Mouse (Mus musculus) gastrocnemius, postnatal 10 days (tissue): ENCODE data around the gene Golga4. TPM values are rescaled to one million over a fixed set of nuclear protein-coding genes. Genes with fewer than 3 reads are reported as not detected.

ENCODE experiments used
- DNase-seq: peaks from one replicate; pipeline ENCODE4 v3.0.0; 2021; ENCODE audit warnings: mixed read lengths
- total RNA-seq, 2 experiments: library from RNA; stranded (reverse); gene quantifications; 2 replicates each; pipeline ENCODE4 v1.2.3; 2021

Golga4 gene
- total RNA-seq, 2 experiments from 2014 or later: 144 to 160 TPM

DNA sequence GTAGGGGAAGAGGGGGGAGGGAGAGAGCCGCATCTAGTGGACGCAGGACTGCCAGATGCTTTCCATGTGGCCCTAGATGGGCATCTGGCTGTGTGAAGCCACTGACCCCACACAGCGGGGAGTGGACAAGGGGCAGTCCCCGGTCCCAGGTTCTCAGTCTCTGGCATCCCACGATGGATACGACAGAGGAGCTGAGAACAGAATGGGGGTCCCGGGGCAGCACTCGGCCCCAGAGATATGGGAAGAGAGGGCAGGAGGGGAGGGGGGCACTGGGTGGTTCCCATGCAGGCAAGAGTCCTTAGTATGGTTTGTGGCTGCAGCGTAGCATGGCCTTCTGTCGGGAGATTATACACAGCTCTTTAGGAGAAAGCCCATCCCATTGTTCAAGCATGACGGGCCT is 17.7 kb downstream of the Golga4 start:
- DNase-seq: no peak

- no peak for DNase-seq
These were observed 21.0 kb downstream of the Golga4 start for GRCm38 (mm10) chr9:118527056-118527455.

GRCm38 (mm10) chr9:118529783-118530182 is 23.7 kb downstream of the Golga4 start:
- DNase-seq: no peak

GRCm38 (mm10) chr9:118530679-118531078 is 24.6 kb downstream of the Golga4 start:
- no peak for DNase-seq

DNA sequence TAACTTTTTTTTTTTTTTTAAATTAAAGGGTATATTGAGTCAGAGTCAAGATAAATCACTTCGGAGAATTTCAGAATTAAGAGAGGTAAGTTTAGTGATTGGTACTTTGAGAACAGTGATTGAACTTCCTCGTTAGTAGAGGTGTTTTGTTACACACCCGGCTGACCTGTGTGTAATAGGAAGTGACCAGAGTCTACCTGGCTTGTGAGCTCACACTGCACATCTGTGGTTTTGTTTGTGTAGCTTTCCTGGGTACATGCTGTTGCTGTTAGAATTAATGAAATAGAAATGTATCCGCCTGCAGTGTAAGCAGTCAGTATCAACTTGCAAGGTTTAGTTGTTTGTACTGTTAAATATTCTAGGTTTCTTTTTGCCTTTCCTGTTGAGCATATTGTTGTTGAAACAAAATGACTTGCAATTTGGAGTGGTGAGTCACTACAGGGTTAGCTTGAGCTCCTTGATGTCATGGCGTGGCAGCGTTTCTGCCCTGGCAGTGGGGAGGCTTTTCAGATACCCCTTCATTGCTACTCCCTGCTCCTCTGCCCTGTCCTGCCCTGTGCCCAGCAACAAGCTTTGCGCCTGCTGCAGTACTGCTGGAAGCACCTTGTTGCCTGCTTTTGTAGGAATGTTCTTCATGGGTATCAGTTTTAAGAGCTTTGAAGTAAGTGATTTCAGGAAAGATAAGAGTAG is 26.6 kb downstream of the Golga4 start:
- DNase-seq: no peak

GRCm38 (mm10) chr9:118536946-118537345 is 30.9 kb downstream of the Golga4 start:
- DNase-seq: no peak

DNA sequence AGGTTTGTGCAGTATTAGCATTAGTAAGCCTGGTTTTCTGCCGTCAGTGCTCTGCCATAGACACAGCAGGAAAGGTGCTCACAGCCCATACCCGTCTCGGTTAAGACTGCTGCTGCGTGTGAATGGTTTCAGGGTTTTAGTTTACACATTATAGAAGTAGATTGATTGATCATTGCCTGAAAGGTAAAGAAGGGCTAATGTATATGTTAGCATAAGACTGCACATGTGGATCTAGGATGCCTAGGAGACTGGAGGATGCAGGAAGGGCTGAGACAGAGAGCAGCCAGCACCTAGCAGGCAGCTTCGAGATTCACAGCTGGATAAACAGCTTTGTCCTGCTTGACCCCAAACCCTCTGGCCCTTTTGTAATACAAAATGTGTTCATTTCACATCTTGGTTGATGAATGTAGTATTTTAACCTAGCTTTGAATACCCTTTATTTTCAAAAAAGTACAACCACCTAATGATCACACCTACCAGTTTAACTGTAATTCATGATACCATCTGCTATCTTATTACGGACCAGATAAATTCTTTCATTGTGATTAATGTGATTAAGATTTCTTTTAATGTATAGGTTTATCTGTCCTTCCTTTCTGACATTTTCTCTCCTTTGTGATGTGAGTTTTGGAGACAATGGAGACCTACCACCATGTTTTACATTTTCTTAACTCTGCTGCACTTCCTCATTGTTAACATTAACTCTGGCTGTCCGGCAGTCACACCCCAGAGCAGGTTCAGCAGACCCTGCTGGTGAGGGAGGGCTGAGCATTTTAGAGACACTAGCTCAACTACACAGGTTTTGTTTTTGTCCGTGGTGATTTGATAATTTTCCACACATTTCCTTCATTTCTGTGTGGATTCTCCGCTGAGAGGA is 31.6 kb downstream of the Golga4 start:
- DNase-seq: no peak

- no peak for DNase-seq
These were observed 35.8 kb downstream of the Golga4 start for GRCm38 (mm10) chr9:118541851-118542250.

- DNase-seq: no peak
These were observed 39.1 kb downstream of the Golga4 start for GRCm38 (mm10) chr9:118545146-118545545.

DNA sequence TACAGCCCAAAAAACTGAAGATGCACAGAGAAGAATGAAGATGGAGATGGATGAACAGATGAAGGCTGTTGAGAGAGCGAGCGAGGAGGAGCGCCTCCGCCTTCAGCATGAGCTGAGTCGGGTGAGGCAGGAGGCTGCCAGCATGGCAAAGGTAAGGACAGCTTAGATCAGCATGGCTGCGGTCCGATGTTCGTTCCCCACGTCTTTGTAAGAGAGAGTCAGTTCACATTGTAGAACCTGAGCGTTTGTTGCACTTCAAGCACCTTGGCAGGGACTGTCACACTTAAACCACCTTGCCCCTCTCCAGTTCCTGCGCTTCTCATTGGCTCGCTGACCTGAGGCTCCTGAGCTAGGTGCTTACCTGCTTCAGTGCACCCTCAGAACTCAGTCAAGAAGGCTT is 42.6 kb downstream of the Golga4 start:
- DNase-seq: no peak

- peak; percentile 30 for DNase-seq
These were observed 51.1 kb downstream of the Golga4 start for GRCm38 (mm10) chr9:118556951-118557780.

GRCm38 (mm10) chr9:118563356-118563755 is 57.3 kb downstream of the Golga4 start:
- no peak for DNase-seq

DNA sequence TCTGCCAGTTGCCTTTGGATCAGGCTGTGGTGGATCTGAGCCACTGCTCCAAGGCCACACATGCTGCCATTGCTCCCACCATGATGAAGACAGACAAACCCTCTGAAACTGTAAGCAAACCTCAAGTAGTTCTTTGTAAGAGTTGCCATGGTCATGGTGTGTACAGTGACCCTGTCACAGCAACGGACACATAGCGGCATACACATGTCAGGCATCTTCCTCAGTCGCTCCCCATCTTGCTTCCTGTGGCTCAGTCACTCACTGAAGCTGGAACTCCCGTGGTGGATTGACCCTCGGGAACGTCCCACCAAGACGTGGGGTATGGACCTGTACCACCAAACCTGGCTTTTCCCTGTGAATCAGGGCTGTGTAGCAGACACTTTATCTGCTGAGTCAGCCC is 57.8 kb downstream of the Golga4 start:
- no peak for DNase-seq

- no peak for DNase-seq
These were observed 58.6 kb downstream of the Golga4 start for GRCm38 (mm10) chr9:118564696-118565095.

- no peak for DNase-seq
These were observed 63.3 kb downstream of the Golga4 start for GRCm38 (mm10) chr9:118569328-118569727.

DNA sequence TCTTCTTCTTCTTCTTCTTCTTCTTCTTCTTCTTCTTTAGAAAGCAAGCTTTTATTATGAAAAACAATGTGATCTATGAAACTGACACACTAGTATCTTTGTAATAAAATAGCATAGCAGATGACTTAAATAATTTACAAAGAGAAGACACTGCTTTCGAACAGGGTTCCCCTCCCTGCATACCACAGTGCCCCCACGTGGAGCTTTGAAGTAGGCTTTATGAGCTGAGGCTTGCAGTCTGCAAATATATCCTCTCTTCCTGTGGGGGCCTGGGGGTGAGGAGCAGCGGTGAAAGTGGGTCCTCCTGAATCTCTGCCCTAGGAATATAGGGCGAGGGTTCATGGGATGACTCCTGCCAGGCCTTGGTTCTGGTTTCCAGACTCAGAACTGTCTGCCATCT is 64.8 kb downstream of the Golga4 start:
- no peak for DNase-seq

GRCm38 (mm10) chr9:118571701-118572100 is 65.6 kb downstream of the Golga4 start:
- no peak for DNase-seq

DNA sequence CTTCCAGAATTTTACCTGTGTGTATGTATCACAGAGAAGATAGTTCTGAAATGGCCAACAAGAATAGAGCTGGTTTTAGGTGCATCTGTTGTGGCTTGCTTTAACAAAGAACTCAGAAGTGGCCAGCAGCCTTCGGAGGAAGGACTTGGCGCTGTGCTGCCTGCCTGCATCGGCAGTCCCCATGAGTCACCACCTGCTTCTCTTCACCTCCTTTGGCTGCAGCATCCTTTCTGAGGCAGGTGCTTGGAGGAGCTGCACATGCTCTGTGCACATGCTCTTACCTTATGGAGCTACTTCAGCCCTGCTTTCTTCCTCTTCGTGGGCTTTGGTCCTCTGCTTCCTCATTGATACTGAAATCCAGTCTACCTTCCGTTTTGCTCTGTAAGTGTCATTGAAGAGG is 68.8 kb downstream of the Golga4 start:
- DNase-seq: no peak

DNA sequence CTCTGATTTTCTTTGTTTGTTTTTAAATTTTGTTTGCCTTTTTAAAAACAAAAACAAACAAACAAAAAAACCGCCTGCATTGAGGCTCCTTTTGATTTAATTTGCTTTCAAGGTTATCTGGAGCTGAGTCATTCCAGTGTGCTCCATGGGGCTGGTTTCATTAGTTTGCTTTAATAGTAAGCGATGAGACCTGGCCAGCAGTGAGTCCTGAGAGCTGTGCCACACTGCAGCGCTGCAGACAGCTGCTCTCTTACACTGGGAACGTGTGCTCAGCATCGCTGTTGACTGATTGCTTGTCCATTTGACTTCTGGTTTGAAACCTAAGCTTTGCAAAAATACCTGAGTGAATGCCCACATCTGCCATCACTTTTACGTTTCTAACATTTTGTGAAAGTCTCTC is 74.3 kb downstream of the Golga4 start:
- DNase-seq: no peak

DNA sequence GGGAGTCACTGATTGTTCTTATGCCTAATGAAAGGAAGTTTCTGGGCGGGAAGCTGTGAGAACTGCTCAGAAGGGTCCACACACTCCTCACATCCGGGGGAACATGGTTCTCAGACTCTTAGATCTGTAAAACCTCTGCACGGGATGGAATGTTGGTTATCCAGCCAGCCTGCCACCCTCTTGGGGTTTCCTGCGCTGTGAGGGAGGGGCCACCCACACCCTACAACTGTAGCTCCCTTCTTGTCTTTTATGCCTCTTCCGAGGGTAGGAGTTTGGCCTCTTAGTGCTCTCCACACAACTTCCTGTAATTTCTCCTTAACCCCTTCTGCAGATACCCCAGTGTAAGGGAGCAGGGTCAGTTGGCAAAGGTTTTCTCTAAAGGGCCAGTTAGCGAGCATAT is 76.7 kb downstream of the Golga4 start:
- no peak for DNase-seq

- DNase-seq: no peak
These were observed 78.8 kb downstream of the Golga4 start for GRCm38 (mm10) chr9:118584838-118585237.

DNA sequence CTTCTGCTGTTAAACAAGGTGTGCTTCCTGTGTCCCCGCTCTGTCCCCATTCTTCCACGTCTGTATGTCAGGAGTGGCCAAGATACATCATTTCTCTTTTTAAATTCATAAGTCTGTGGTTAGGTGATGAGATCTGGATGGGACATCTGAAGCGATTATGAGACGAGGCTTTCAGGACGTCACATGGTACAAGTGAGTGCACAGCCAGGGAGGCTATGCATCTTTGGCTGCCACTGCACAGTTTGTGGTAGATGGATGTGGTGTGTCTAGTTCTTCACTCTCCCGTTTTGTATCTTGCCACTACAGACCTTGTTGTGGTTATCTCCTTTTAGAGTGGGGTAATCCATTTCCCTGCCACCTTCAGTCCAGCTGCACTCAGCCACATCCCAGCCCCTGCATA is 79.9 kb downstream of the Golga4 start:
- no peak for DNase-seq

DNA sequence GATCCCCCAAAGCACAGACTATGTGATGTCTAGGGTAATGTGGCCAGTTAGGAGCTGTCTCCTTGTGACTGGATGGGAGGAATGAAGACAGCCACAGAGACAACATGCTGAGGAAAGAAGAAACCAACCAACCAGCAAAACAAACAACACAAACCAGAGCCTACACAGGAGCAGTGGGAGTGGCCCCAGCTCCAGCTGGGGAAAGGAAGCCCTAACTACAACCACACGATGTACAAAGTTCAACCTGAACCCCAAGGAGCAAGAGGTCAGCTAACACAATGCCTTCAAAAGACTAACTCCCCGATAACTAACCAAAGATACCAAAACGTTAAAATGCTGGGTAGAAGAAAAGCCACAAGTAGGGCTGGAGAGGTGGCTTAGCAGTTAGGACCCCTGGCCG is 81.0 kb downstream of the Golga4 start:
- no peak for DNase-seq
